Mouse (Mus musculus) lung, adult 18-20 months (tissue): ENCODE data around the gene Mgarp.
"Not testable (repeated sequence)": the region's sequence is repeated elsewhere in the genome, so short reads cannot be mapped to it uniquely, and the experiment has no call there.

Experiments
- DNase-seq, 2 experiments: peaks; one replicate each; pipeline ENCODE4 v3.0.0; 2022; ENCODE audit warnings: mixed read lengths in 2 of 2

Mgarp gene

DNA sequence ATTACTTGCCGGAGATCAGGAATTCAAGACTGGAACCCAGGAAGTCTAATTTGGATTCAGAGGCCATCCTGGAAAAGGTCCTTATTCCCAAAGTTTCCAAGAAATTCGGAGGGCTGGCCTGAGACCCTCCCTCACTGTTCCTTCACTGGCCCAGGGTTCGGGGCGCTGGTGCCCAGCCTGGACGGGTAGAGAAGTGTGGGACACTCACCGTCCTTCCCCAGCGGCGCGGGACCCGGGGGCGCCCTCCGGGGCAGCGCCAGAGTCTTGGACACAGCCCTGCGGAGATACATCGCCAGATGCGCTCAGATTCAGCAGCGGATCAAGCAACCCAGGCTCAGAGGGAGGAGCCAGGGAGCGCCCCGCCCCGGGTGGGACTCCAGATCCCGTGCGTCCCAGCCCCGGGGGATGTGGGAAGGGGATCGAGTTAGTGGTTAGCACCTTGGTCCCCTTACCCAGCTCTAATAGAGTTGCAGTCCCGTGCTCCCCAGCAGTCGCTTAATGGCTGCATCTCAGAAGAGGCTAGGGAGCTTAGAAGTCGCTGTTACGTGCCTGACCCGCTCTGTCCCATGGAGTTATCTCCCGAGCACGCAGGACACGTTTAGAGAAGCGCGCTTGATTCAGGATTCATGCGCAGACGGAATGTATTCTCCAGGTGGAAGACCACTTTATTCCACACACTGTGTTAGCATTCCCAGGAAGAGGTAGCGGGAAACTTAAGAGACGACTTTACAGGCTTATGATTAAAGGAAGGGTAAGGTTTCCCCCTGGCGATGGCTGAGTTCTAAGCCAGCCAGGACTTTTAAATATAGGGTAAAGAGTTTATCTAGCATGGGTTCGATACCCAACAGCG is at the start of gene Mgarp:
Gene Mgarp (minus strand): TSS at position 520 of the 850 bp plus-strand sequence.
- peak; percentile 46 to 56 for DNase-seq

GRCm38 (mm10) chr3:51434871-51435595 is 38.5 kb upstream of the Mgarp start:
- no peak for DNase-seq

GRCm38 (mm10) chr3:51434364-51434763 is 37.8 kb upstream of the Mgarp start:
- not testable (repeated sequence) for DNase-seq

DNA sequence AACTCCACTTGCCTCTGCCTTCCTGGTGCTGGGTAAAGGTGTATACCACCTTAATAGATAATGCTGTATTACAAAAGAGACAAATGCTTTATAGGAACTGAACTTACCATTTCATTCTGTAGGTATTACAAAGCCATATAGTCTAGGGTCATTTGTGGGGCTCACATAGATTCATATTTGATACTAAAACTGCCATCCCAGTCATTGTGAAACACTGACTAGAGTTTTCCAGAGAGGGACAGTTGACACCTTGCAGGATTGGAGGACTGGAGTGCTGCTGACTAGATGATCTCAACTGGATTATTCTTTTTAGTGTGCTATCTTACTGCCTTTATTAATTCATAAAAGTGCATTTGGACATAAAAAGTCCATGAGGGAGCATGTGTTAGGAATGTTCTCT is 28.9 kb upstream of the Mgarp start:
- no peak for DNase-seq

DNA sequence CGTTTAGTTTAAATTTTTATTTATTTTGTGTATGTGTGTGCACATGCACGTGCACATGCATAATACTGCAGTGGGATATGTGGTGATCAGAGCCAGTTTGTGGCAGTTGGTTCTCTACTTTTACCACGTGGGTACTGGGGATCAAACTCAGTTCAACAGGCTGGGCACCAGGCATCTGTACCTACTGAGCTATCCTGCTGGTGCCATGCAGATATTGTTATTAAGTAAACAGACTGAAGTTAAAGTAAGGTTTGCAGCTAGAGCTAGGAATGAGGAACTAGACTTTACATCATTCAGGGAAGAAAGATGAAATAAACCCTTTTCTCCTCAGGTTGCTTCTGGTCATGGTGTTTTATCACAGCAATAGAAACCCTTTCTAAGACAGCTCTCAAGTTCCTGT is 25.4 kb upstream of the Mgarp start:
- DNase-seq, result no peak

DNA sequence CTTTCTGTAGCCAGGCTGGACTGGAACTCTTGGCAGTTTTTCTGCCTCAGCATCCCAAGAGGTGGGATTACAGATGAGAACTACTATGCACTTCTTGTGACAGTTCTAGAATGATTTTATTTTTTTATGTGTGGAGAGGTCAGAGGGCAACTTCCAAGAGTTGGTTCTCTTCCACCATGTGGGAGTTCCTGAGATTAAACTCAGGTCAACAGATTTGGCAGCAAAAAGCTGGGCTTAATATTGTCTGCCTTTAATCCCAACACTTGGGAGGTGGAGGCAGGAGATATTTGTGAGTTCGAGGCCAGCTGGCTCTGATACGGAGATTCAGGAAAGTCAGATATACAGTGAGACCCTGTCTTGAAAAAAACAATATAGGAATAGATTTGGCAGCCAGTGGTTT is 21.4 kb upstream of the Mgarp start:
- no peak for DNase-seq

- DNase-seq, result no peak
These were observed 20.9 kb upstream of the Mgarp start for GRCm38 (mm10) chr3:51417485-51417884.

DNA sequence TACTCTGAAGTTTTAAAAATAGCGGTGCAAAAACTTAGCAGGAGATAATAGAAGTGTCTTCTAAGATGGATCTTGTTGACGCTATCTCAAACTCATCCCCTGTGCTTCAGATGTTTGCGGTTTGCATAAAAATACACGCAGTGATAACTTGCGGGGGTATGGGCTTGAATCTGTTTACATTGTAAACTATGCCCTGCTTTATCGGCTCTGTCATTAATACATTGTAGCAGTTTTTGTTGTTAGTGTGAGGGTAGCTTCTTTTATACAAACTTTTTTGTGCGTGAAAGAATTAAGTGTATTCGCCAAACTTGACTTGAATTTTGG is 20.6 kb upstream of the Mgarp start:
- DNase-seq, result no peak

- peak; percentile 35 to 44 for DNase-seq
These were observed 20.0 kb upstream of the Mgarp start for GRCm38 (mm10) chr3:51416364-51417134.

DNA sequence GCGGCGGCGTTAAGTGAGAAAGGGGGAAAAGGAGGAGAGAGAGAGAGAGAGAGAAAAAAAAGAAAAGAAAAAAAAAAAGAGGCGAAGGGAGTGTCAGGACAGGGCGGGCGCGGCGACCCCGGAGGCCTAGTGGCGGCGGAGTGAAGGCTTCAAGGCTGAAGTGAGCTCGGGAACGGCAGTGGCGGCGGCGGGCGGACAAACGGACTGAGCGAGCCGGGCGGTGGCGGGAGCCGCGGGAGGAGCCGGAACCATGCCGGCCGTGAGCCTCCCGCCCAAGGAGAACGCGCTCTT is 19.5 kb upstream of the Mgarp start:
- no peak for DNase-seq

- peak; percentile 95 to 97 for DNase-seq
These were observed 18.8 kb upstream of the Mgarp start, which contains the start of gene Naa15 for GRCm38 (mm10) chr3:51415098-51416072. Gene Naa15, plus strand, starts transcription at chr3:51415148.

DNA sequence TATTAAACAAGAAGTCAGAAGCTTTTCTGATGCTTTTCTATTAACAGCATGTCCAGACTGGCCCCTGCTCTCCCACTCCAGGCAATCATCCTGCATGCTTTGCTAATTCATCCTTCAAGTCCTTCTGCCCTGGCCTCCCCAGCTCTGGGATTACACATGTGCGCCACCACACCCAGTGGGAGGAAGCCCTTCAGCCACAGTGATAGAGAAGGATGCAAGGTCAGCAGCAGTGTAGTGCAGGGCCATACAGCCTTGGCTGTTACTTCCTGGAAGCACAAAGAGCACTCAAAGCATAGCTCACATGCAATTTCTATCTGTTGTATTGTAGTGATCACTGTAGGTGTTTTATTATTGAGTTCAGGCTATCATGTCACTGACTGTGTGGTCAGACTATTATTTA is 16.7 kb upstream of the Mgarp start:
- DNase-seq, result no peak

DNA sequence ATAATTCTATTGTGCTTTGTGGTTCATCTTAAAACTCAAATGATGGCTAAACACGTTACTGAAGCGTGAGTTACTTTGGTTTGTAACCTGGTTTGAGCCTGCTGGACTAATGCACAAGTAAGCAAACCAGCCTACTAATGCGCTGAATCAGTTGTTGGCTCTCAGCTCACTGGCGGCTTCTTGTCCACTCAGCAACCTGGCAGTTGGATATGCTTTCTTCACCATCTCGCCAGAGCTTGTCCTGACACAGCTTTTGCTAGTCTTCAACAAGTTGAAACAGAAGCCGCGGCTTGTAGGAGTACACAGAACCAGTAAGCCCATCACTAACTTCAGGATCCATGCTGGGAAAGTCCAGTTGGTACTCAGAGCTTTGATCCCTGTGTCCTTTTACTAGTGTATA is 15.9 kb upstream of the Mgarp start:
- no peak for DNase-seq

GRCm38 (mm10) chr3:51408561-51409183 is 12.1 kb upstream of the Mgarp start, which contains the start of gene Ndufc1:
Gene Ndufc1, minus strand, starts transcription at chr3:51408988.
- DNase-seq, result peak; percentile 93 to 95

- DNase-seq, result peak in 1 of 2 experiments; percentile 9
These were observed 11.5 kb upstream of the Mgarp start for GRCm38 (mm10) chr3:51407870-51408560.

GRCm38 (mm10) chr3:51402628-51403027 is 6.1 kb upstream of the Mgarp start:
- no peak for DNase-seq

GRCm38 (mm10) chr3:51402054-51402453 is 5.5 kb upstream of the Mgarp start:
- not testable (repeated sequence) for DNase-seq

GRCm38 (mm10) chr3:51400682-51401081 is 4.1 kb upstream of the Mgarp start:
- DNase-seq, result no peak

DNA sequence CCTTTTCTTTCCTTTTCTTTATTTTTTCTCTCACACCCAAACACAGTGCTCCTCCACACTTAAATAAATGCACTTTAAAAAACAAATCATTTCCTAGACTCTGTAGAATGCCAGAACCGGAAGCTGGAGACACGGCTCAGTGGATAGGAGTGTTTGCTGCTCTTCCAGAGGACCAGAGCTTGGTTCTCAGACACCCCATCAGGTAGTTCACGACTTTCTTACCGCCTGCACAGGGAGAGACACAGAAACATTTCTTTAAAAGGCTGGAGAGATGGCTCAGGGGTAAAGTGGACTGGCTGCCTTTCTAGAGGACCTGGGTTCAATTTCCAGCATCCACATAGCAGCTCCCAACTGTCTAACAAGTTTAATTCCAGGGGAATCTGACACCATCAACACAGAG is 3.0 kb upstream of the Mgarp start:
- DNase-seq, result no peak

- DNase-seq, result no peak
These were observed 2.1 kb upstream of the Mgarp start for GRCm38 (mm10) chr3:51398667-51399066.

DNA sequence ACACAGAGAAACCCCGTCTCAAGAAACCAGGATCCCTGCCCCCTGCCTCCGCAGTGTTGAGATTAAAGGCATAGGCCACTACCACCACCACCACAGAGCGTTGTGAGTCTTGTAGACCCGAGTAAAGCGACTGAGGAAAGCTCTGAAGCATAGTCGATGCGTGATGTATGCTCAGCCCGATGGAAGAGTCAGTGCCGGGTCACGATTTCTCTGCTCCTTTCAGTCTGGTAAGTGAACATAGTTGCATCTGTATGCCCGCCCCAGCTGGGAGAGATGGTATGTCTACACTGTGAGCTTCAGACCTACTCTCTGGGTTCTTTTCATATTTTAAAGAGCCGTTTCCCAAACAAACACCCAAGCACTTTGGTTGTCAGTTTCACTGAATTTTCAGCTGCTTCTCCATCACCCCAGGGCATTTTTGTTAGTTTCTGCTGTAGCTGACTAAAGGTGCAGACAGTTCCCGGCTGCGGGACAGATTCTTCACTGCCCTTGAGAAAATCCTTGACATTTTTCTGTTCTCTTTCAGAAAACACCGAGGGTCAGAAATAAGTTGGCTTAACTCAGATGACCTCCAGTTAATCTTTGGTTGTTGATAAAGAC is 1.3 kb upstream of the Mgarp start:
- no peak for DNase-seq
